Comparison of ENCODE assay signal across 8 mouse cellular contexts in the genomic region with DNA sequence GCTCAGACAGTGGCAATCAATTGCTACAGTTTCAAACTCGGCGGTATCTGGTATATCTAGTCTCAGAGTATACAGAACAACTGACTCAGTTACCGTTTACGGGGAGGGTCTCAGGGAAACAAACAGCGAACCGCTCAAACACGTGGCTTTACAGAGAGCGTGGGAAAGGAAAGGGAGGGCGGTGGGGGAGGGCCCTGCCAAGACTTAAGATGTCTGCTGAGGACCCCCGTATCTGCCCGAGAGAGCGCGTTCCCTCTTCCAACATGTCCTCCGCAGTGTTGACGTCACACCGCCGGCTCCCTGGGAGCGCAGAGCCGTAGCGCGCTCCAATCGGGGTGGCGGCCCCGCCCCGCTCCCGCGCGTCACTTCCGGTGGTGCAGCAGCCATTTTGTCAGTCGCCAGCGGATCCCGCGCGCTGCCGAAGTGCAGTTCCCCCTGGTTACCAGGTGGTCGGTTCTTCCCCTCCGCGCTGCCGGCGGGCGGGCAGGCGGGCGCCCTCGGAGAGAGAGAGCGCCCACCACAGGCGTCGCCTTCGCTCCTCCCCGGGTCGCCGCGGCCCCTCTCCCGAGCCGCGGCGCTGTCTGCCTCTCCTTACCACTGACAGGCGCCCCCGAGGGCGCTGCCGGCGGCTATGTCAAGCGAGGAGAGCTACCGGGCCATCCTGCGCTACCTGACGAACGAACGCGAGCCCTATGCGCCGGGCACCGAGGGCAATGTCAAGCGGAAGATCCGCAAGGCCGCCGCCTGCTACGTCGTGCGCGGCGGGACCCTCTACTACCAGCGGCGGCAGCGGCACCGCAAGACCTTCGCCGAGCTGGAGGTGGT. TPM values are rescaled to one million over a fixed set of nuclear protein-coding genes. Genes with fewer than 3 reads are reported as not detected.
DNase-seq lines count a peak whose midpoint lies in the region; ATAC-seq and TF ChIP-seq lines count a peak whose summit lies in the region.

A gene (plus strand): TSS at position 453 of the 825 bp plus-strand sequence.

- peaks cover 14% of the 10 kb centered on the region for H3K4me1 ChIP-seq in bone marrow macrophage, adult 2 months (ENCODE audit: control insufficient read depth, insufficient read depth, low read length)
- peaks cover 14% of the 10 kb centered on the region for H3K4me1 ChIP-seq in embryonic fibroblast, embryonic 13.5 days (ENCODE audit: control insufficient read depth, insufficient read depth, low read length)
- H3K4me1 ChIP-seq in kidney, embryonic 14.5 days (ENCODE audit: control insufficient read depth, insufficient read depth, low read length) = peaks cover 14% of the 10 kb centered on the region
- H3K4me1 ChIP-seq in limb, embryonic 15.5 days = peaks cover 23% of the 10 kb centered on the region

- no peak for TF ChIP-seq POLR2A in bone marrow macrophage, adult 2 months (IDR thresholded peaks at IDR 0.05; ENCODE audit: borderline replicate concordance, low read depth, low read length)
- peak; percentile 65 for TF ChIP-seq POLR2A in embryonic fibroblast, embryonic 13.5 days (IDR thresholded peaks at IDR 0.05; ENCODE audit: low read depth, low read length)

- H3K9ac ChIP-seq in kidney, embryonic 14.5 days (ENCODE audit: low read depth, low read length) = peak within 1 kb of the TSS; percentile 93
- H3K9ac ChIP-seq in limb, embryonic 15.5 days = peak within 1 kb of the TSS; percentile 92

- WGBS in kidney, embryonic 14.5 days = under 1% methylated on average over 75 of the region's 86 CpGs
- under 1% methylated on average over 79 of the region's 86 CpGs for WGBS in limb, embryonic 15.5 days

- H3K9me3 ChIP-seq in kidney, embryonic 14.5 days (ENCODE audit: control insufficient read depth, low read length) = no peaks in the 10 kb centered on the region
- no peaks in the 10 kb centered on the region for H3K9me3 ChIP-seq in limb, embryonic 15.5 days

- no peaks in the 10 kb centered on the region for H3K27me3 ChIP-seq in kidney, embryonic 14.5 days (ENCODE audit: control insufficient read depth, insufficient read depth, low read length)
- no peaks in the 10 kb centered on the region for H3K27me3 ChIP-seq in limb, embryonic 15.5 days

- peaks cover 44% of the 10 kb centered on the region for H3K36me3 ChIP-seq in kidney, embryonic 14.5 days (ENCODE audit: control insufficient read depth, insufficient read depth, low read length)
- H3K36me3 ChIP-seq in limb, embryonic 15.5 days = peaks cover 41% of the 10 kb centered on the region

- ATAC-seq in kidney, embryonic 14.5 days (ENCODE audit: low FRiP score, low TSS enrichment) = peak; percentile 97
- ATAC-seq in limb, embryonic 15.5 days (ENCODE audit: insufficient number of reproducible peaks, low FRiP score, low TSS enrichment, low read depth) = peak; percentile 98

- peak within 1 kb of the TSS; percentile 80 for H3K4me2 ChIP-seq in kidney, embryonic 14.5 days (replicated peaks; ENCODE audit: low read depth, low read length)
- H3K4me2 ChIP-seq in limb, embryonic 15.5 days = peak within 1 kb of the TSS; percentile 81

- DNase-seq in A20 (ENCODE audit: low read depth, low spot score) = peak; percentile 100
- DNase-seq in heart, adult 9 months (ENCODE audit: low spot score in 2 of 2) = peak; percentile 96 to 98
- DNase-seq in monocyte, adult 2 months (ENCODE audit: low read depth in 1 of 2, low spot score in 2 of 2) = peak; percentile 96 to 99
- DNase-seq in spleen, postnatal 36 days (ENCODE audit: low spot score in 2 of 2) = peak; percentile 99

- H3K27ac ChIP-seq in bone marrow macrophage, adult 2 months (ENCODE audit: insufficient read depth, low read depth, low read length) = peak within 1 kb of the TSS; percentile 70
- peak within 1 kb of the TSS; percentile 52 for H3K27ac ChIP-seq in embryonic fibroblast, embryonic 13.5 days (ENCODE audit: insufficient read depth, low read length)
- H3K27ac ChIP-seq in kidney, embryonic 14.5 days (ENCODE audit: low read depth, low read length) = peak within 1 kb of the TSS; percentile 84
- peak within 1 kb of the TSS; percentile 93 for H3K27ac ChIP-seq in limb, embryonic 15.5 days

- H3K4me3 ChIP-seq in bone marrow macrophage, adult 2 months (ENCODE audit: insufficient read depth, low read length) = peak within 1 kb of the TSS; percentile 100
- peak within 1 kb of the TSS; percentile 82 for H3K4me3 ChIP-seq in embryonic fibroblast, embryonic 13.5 days (ENCODE audit: insufficient read depth, low read length)
- H3K4me3 ChIP-seq in kidney, embryonic 14.5 days (ENCODE audit: low read length) = peak within 1 kb of the TSS; percentile 100
- H3K4me3 ChIP-seq in limb, embryonic 15.5 days = peak within 1 kb of the TSS; percentile 99

- TF ChIP-seq CTCF in bone marrow macrophage, adult 2 months (IDR thresholded peaks at IDR 0.05; ENCODE audit: low read depth, low read length) = no peak
- TF ChIP-seq CTCF in embryonic fibroblast, embryonic 13.5 days (IDR thresholded peaks at IDR 0.05; ENCODE audit: borderline replicate concordance, insufficient read depth, low read length) = no peak

RNA-seq across cellular contexts. Expression of the gene that starts here (rescaled TPM):
- polyA plus RNA-seq in bone marrow macrophage, adult 2 months (2012; ENCODE audit: insufficient read depth, insufficient read length, missing spikeins) = 13.4 and 13.9 TPM in 2 replicates
- 15.5 and 15.9 TPM in 2 replicates for polyA plus RNA-seq in embryonic fibroblast, embryonic 13.5 days (2011; ENCODE audit: insufficient read length, low read depth, missing spikeins)
- 13.8 and 24.5 TPM in 2 replicates for polyA plus RNA-seq in kidney, embryonic 14.5 days (2014; fragmentation: Nextera tagmentation; extraction: Ambion mirVana)
- polyA plus RNA-seq in limb, embryonic 15.5 days (2015; fragmentation: Nextera tagmentation; extraction: Ambion mirVana) = 17.7 and 20.9 TPM in 2 replicates

Comparison
In these comparisons a context has a peak if more than half of its experiments do, and no peak if none do; other contexts are left out.
1. Peak in every context shown above with its lines: DNase-seq, ATAC-seq, H3K4me3 ChIP-seq and H3K27ac ChIP-seq.